Mouse (Mus musculus): ENCODE data around the gene Gse1.
A peak's percentile ranks its signal among the peaks of the same experiment; 100 is the strongest.

DNA sequence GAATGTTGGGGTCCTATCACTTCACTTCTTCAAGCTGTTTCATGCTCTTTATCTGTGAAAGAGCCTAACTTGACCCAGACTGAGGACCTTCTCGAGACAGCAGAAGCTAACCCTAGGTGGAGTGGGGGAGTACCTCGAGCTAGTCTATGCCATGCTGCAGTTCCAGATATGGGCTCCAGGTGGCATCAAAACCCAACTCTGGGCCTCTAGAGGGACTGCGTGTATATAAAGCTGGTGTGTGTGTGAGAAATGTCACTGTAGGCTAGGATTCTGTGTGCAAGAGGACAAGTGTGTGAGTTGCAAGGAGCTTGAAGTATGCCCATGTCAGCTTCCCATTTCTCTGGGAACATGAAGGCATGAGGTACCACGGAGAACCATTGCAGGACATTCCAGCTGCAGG, 53.2 kb downstream of the Gse1 start:
- TF ChIP-seq MAZ (IDR thresholded peaks at IDR 0.05; ENCODE audit: low read depth, low read length) (no peak), POLR2A (IDR thresholded peaks at IDR 0.05; ENCODE audit: control insufficient read depth in 1 of 2, insufficient read depth in 1 of 2, low read depth in 1 of 2, low read length in 2 of 2, poor library complexity in 1 of 2) (no peak), ZMIZ1 (IDR thresholded peaks at IDR 0.05; ENCODE audit: low read depth, low read length) (no peak), SMC3 (IDR thresholded peaks at IDR 0.05; ENCODE audit: low read depth, low read length) (peak; percentile 84), EP300 (IDR thresholded peaks at IDR 0.05; ENCODE audit: low read depth in 1 of 2, low read length in 2 of 2) (no peak), MYC (IDR thresholded peaks at IDR 0.05; ENCODE audit: low read depth, low read length) (0 out of 2 replicates have a peak, but pooled peaks have one; percentile 40), MAFK (IDR thresholded peaks at IDR 0.05; ENCODE audit: borderline replicate concordance, low read depth, low read length) (no peak), CTCF (IDR thresholded peaks at IDR 0.05 in 2 of 3, conservative IDR thresholded peaks at IDR 0.05 in 1 of 3; ENCODE audit: control insufficient read depth in 1 of 3, insufficient read depth in 1 of 3, low read depth in 2 of 3, low read length in 3 of 3, poor library complexity in 1 of 3, severe bottlenecking in 1 of 3) (peak; percentile 81 to 99 (median 96)), ZKSCAN1 (IDR thresholded peaks at IDR 0.05; ENCODE audit: low read depth, low read length) (no peak), TAL1 (IDR thresholded peaks at IDR 0.05; ENCODE audit: low read length) (no peak), USF1 (IDR thresholded peaks at IDR 0.05; ENCODE audit: low read depth, low read length) (no peak)

Data from MEL (cell line).